Mouse (Mus musculus): ENCODE measurements at regions not wholly inside any gene's neighbourhood (a gene's known extent, or its start where the extent isn't known, plus 50 kb on each side); places are given as distances from the start of the nearest gene placed in this dataset.

DNA sequence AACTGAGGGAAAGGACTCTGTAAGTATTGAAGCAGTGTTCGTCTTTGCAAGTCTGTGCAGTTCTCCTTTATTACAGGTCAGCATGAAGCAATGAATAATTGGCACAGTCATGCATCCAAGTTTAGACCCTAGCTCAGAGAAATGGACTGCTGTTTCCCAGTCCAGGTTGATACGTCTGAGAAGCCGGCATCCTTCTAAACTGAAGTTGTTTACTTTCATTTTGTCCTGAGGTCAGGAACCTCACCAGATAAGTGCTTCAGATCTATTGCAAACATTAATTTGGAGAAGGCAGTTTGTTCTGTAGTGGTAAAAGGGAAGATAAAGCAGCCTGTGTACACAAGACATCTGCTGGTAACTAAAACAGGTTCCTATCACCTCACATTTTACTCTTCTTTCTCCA lies 1165.6 kb upstream of the Tenm4 start:
- Histone ChIP-seq H3K27ac (replicated peaks) (no peak overlapping the region), H3K9ac (replicated peaks) (no peak overlapping the region), H3K9me3 (no peaks in the 10 kb centered on the region), H3K4me2 (replicated peaks) (no peak overlapping the region), H3K4me1 (no peaks in the 10 kb centered on the region), H3K27me3 (no peaks in the 10 kb centered on the region), H3K4me3 (no peak overlapping the region), H3K36me3 (no peaks in the 10 kb centered on the region)
- 49% methylated on average over 3 of the region's 3 CpGs for WGBS
- ATAC-seq (replicated peaks), result no peak

DNA sequence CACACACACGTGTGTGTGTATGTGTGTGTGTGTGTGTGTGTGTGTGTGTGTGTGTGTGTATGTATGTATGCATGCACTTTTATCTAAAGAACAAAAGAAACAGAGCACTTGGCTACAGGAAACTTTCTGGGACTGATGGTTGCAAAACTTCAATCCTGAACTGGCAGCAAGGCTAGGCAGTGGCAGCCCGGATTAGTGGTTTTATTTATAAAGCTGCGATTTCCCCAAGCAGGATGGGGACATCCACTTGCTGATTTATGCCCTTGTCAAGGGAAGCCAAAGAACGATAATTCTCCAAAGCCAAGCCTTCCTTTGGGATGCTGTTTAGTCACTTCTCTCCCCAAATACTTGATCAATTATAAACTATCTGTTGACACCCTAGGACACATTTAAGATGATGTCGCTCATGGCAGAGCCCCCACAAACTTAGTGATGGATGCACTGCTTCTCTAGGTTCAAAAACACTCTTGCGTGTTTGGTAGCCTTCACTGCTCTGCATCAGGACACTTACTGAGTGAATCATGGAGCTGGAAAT lies 1162.1 kb upstream of the Tenm4 start:
- ATAC-seq (replicated peaks), result no peak

GRCm38 (mm10) chr7:95020285-95020684 lies 1150.8 kb upstream of the Tenm4 start:
- no peaks in the 10 kb centered on the region for H3K27me3 ChIP-seq
- no peak overlapping the region for H3K4me2 ChIP-seq (replicated peaks)
- 81% methylated on average over 1 of the region's 1 CpGs for WGBS
- ATAC-seq (replicated peaks), result no peak
- H3K9me3 ChIP-seq, result no peaks in the 10 kb centered on the region
- no peaks in the 10 kb centered on the region for H3K4me1 ChIP-seq
- no peak overlapping the region for H3K4me3 ChIP-seq
- no peaks in the 10 kb centered on the region for H3K36me3 ChIP-seq
- no peak overlapping the region for H3K9ac ChIP-seq (replicated peaks)
- no peak overlapping the region for H3K27ac ChIP-seq (replicated peaks)

More for the DNA sequence above, 1162.1 kb upstream of the Tenm4 start:
- Histone ChIP-seq H3K4me3 (no peak overlapping the region), H3K27me3 (no peaks in the 10 kb centered on the region), H3K4me2 (replicated peaks) (no peak overlapping the region), H3K4me1 (no peaks in the 10 kb centered on the region), H3K9me3 (no peaks in the 10 kb centered on the region), H3K36me3 (no peaks in the 10 kb centered on the region), H3K27ac (replicated peaks) (no peak overlapping the region), H3K9ac (replicated peaks) (no peak overlapping the region)
- 86% methylated on average over 6 of the region's 6 CpGs for WGBS

DNA sequence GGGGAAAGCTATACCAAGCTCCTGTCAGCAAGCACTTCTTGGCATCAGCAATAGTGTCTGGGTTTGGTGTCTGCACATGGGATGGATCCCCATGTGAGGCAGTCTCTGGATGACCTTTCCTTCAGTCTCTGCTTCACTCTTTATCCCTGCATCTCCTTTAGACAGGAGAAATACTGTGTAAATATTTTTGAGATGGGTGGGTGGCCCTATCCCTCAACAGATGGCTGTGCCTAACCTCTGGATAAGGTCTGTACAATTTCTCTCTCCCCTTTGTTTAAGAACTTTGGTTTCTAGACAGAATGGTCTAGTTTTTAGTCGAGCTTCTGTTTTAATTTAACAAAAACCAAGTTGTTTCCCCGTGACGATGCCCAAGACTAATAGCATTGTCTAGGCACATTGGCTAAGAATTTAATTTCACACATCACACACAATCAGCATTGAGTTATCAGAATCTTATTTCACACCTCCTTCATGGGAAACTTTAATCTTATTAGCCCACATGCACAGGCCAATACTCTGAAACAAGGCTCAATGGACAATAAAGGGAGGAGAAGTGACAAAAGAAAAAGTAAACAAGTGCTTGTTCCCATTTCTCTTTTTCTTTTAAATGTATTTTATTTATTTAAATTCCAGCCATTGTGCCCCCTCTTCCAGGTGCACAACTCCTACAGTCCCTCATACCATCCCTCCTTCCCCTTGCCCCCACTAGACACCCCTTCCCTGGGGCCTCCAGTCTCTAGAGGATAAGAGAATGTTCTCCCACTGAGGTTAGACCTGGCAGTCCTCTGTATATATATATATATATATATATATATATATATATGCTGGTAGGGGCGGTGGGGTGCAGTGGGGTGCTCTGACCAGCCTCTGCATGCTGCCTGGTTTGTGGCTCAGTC lies 1142.9 kb upstream of the Tenm4 start:
- 61% methylated on average over 4 of the region's 4 CpGs for WGBS
- no peak overlapping the region for H3K4me3 ChIP-seq
- no peak for ATAC-seq (replicated peaks)

More for the DNA sequence above, 1142.9 kb upstream of the Tenm4 start:
- no peak overlapping the region for H3K9ac ChIP-seq (replicated peaks)
- H3K36me3 ChIP-seq, result no peaks in the 10 kb centered on the region
- no peak overlapping the region for H3K4me2 ChIP-seq (replicated peaks)
- no peaks in the 10 kb centered on the region for H3K9me3 ChIP-seq
- no peak overlapping the region for H3K27ac ChIP-seq (replicated peaks)
- H3K4me1 ChIP-seq, result no peaks in the 10 kb centered on the region
- no peaks in the 10 kb centered on the region for H3K27me3 ChIP-seq

Data from forebrain, embryonic 15.5 days (tissue).